ENCODE assay signal across 9 mouse cellular contexts in genomic region chr8:63877393-63877792, GRCm38 (mm10).
A peak's percentile ranks its signal among the peaks of the same experiment; 100 is the strongest.
DNase-seq lines count a peak whose midpoint lies in the region; ATAC-seq lines count a peak whose summit lies in the region.
"Had no signal": no experiment of that assay in that cellular context is flagged by ENCODE, and none has a peak within 500 bp of the region (broad histone marks: within the 10 kb centered on the region; RNA-seq: fewer than 3 reads in every experiment).

No protein-coding gene starts in this region.

- H3K4me3 ChIP-seq in midbrain, embryonic 15.5 days = no peak overlapping the region
- H3K4me3 ChIP-seq: embryonic facial prominence, embryonic 12.5 days had no signal

- WGBS in midbrain, embryonic 15.5 days = 16% methylated on average over 6 of the region's 6 CpGs

- no peaks in the 10 kb centered on the region for H3K4me1 ChIP-seq in midbrain, embryonic 15.5 days
- H3K4me1 ChIP-seq: embryonic facial prominence, embryonic 12.5 days had no signal

- H3K27ac ChIP-seq in midbrain, embryonic 15.5 days = no peak overlapping the region
- H3K27ac ChIP-seq: embryonic facial prominence, embryonic 12.5 days had no signal

- H3K4me2 ChIP-seq in midbrain, embryonic 15.5 days = no peak overlapping the region
- H3K4me2 ChIP-seq: embryonic facial prominence, embryonic 12.5 days had no signal

- no peaks in the 10 kb centered on the region for H3K36me3 ChIP-seq in midbrain, embryonic 15.5 days (replicated peaks)
- H3K36me3 ChIP-seq: embryonic facial prominence, embryonic 12.5 days had no signal

- no peak overlapping the region for H3K9ac ChIP-seq in midbrain, embryonic 15.5 days
- H3K9ac ChIP-seq: embryonic facial prominence, embryonic 12.5 days had no signal

- ATAC-seq in midbrain, embryonic 15.5 days (replicated peaks) = peak; percentile 93

- no peaks in the 10 kb centered on the region for H3K9me3 ChIP-seq in midbrain, embryonic 15.5 days
- H3K9me3 ChIP-seq: embryonic facial prominence, embryonic 12.5 days had no signal

- peak; percentile 17 for DNase-seq in 3134 (ENCODE audit: extremely low read depth, insufficient read length, low spot score)
- peak; percentile 79 for DNase-seq in R1 (ENCODE audit: low read depth, low spot score)
- peak; percentile 86 to 88 for DNase-seq in cerebellum, postnatal 14 days
- DNase-seq in frontal cortex, postnatal 36 days (ENCODE audit: low spot score in 2 of 2) = peak; percentile 67 to 94
- peak; percentile 19 for DNase-seq in kidney, adult 11 months
- DNase-seq in left cerebral cortex, postnatal 25 days (ENCODE audit: low spot score in 2 of 2) = peak; percentile 87 to 92
- peak; percentile 73 for DNase-seq in testis, postnatal 10 days (ENCODE audit: low spot score)

- intact Hi-C loops in left cerebral cortex, postnatal 25 days (cut with DNase I) = loop anchor here (2.0 kb wide), 2 partner anchors 999 to 1797 kb away; no protein-coding TSS in a partner anchor

- no peaks in the 10 kb centered on the region for H3K27me3 ChIP-seq in midbrain, embryonic 15.5 days (replicated peaks)
- H3K27me3 ChIP-seq: embryonic facial prominence, embryonic 12.5 days had no signal

Comparison
In these comparisons a context has a peak if more than half of its experiments do, and no peak if none do; other contexts are left out.
1. DNase-seq: peak in every context shown above with its lines; median percentile 90 in left cerebral cortex, postnatal 25 days; 87 in cerebellum, postnatal 14 days; 80 in frontal cortex, postnatal 36 days; 79 in R1; 73 in testis, postnatal 10 days; 19 in kidney, adult 11 months; 17 in 3134.